Mouse (Mus musculus) right cerebral cortex, postnatal 10 days (tissue): ENCODE data around the gene Tmem9b.

ENCODE experiments used
- DNase-seq, 2 experiments: peaks; one replicate each; pipeline ENCODE4 v3.0.0; 2021; ENCODE audit warnings: low spot score in 2 of 2

Gene Tmem9b

GRCm38 (mm10) chr7:109739822-109740370, 12.8 kb downstream of the Tmem9b start:
- DNase-seq, result no peak

- no peak for DNase-seq
Observed at GRCm38 (mm10) chr7:109734806-109735205, 17.9 kb downstream of the Tmem9b start.

DNA sequence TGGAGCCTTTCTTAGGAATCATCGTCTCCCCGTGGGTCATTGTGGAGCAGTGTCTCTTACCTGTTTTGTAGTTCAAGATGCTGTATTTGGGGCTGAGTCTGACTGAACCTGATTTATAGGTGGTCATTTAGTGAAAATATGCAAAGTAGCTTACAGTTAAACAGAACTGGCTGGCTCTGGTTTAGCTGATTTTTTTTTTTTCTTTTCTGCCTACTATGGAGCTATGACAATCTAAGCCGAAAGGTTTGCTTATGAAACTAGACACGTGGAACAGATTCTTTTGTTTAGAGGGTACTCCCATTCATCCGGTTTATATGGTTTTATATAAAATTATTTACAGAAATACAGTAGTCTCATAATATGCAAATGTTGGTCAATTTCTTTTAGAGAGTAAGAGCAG, 21.0 kb downstream of the Tmem9b start, which contains the start of gene Ascl3:
Gene Ascl3 (minus strand): TSS at position 101 of the 400 bp plus-strand sequence.
- DNase-seq, result no peak

- DNase-seq, result no peak
Observed at GRCm38 (mm10) chr7:109723697-109724096, 29.0 kb downstream of the Tmem9b start, which contains the start of gene BC051019. Gene BC051019, minus strand, starts transcription at chr7:109723850.

GRCm38 (mm10) chr7:109723114-109723513, 29.6 kb downstream of the Tmem9b start:
- DNase-seq, result no peak

DNA sequence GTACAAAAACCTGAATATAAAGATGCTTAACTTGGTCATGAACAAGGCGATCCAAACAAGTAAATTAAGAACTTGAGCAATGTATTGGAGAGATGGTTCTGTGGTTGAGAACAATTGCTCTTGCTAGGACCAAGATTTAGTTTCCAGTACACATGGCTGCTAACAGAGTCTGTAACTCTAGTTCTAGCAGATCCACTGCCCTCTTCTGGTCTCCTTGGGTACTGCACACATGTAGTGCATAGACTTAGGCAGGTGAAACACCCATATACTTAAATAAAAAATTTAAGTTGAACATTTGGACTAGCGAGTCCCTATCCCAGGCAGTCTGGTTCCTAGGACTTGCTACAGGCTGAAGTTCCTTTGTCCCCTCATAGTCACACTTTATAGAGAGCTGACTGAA, 30.1 kb downstream of the Tmem9b start:
- DNase-seq, result no peak

GRCm38 (mm10) chr7:109719286-109719685, 33.4 kb downstream of the Tmem9b start:
- DNase-seq, result peak; percentile 61 to 68

GRCm38 (mm10) chr7:109713434-109713982, 39.2 kb downstream of the Tmem9b start:
- DNase-seq, result no peak

DNA sequence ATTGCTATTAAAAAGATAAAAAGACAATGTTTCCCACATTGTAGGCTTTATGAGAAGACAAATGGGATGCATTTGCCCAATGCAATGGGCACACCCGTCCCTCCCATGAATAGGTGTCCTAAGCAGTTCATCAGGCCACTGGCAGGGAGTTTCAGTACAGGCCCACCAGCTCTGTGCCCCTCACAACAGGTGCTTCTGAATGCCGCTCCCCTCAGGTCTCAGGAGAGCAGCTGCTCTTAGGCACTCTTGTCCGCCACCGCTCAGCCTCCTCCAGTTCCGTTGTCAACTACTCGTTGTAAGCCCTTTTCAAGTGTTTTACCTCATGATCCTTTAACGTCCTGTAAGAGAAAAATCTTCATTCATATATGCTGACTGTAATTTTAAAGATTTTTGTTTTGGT, 40.5 kb downstream of the Tmem9b start:
- no peak for DNase-seq

- DNase-seq, result no peak
Observed at GRCm38 (mm10) chr7:109710069-109710468, 42.6 kb downstream of the Tmem9b start.

DNA sequence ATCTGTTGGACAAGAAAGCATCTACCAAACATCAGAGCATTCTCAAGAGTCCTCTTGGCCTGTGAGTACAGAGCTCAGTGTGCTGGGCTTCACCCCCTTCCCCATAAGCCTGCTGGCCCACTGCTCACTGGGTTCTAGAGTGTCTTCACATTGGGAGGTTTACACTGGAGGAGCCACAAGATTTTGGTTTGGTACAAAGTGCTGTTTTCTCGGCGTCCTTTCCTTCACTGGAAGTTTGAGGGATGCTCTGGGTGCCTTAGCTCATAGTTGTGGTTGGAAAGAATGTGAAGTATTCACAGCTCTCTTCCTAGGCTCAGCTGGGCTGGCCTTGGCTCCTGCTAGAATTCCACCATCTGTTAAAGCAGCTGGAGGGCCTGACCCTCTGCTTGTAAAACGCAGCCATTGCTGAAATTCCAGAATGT, 43.7 kb downstream of the Tmem9b start:
- no peak for DNase-seq

DNA sequence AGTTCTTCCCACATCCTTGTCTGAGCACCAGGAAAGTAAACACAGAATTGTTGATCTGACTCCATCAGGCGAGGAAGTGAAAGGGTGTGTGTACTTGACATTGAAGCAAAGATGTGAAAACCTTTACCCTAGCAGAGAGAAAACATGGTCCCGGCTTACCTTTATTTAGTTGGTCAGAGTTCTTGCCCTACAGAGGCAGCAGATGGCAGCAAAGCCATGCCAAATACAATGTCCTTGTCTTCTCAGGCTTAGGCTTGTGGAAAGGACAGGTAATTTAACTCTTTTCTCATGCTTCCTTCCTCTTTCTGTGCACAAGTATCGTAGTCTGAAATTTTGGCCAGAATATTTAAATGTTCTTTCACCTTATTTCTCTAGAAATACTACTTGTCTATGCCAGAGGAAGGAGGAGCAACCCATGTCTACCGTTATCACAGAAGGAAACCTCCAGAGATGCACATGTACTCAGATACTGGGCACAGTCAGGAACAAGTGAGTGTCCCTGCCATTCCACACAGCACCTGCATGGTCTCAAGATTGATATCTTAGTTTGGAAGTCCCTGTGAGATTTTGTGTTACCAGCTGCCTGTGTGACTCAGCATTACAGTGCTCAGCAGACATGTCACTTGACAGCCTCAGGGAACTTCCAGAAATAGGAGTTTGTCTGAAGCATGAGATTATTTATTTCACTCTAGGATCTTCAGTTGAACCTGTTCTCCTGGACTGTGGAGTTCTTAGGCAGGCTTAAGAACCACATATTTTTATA, 45.5 kb downstream of the Tmem9b start:
- peak; percentile 51 to 59 for DNase-seq

DNA sequence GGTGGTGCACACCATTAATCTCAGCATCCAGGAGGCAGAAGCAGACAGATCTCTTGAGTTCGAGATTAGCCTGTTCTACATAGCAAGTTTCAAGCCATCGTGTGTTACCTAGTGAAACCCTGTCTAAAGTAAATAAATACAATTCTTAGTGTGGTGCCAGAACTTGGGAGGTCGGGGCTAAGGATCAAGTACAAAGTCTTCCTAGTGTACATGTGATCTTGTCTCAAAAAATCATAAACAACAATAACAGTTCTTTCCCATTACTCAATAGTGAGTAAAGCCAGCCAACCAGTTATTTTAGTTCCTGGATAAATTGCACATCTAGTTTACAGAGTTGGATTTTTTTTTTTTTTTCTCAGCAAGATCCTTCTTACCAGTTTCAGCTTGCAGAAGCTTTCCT, 48.2 kb downstream of the Tmem9b start:
- no peak for DNase-seq

GRCm38 (mm10) chr7:109704016-109704377, 48.7 kb downstream of the Tmem9b start:
- DNase-seq, result no peak

- peak; percentile 95 to 96 for DNase-seq
Observed at GRCm38 (mm10) chr7:109703190-109704015, 49.3 kb downstream of the Tmem9b start, which contains the start of the genes St5 and Akip1. Gene St5, minus strand, starts transcription at chr7:109703605. Gene Akip1, plus strand, starts transcription at chr7:109703690.

- DNase-seq, result no peak
Observed at GRCm38 (mm10) chr7:109702721-109703120, 50.0 kb downstream of the Tmem9b start.

DNA sequence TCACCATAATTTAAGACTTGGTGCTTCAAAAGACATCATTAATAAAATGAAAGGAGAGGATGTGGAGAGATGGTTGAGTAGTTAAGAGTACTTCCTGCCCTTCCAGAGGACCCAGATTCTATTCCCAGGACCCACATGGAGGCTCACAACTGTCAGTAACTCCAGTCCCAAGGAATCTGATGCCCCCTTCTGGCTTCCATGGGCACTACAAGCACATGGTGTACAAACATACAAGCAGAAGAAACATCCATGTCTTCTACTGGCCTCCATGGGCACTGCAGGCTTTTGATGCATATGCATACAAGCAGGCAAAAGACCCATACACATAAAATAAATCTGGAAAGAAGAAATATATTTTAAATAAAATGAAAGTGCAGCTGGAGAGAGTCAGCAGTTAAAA, 52.5 kb downstream of the Tmem9b start:
- no peak for DNase-seq

- no peak for DNase-seq
Observed at GRCm38 (mm10) chr7:109695339-109695726, 57.3 kb downstream of the Tmem9b start.

DNA sequence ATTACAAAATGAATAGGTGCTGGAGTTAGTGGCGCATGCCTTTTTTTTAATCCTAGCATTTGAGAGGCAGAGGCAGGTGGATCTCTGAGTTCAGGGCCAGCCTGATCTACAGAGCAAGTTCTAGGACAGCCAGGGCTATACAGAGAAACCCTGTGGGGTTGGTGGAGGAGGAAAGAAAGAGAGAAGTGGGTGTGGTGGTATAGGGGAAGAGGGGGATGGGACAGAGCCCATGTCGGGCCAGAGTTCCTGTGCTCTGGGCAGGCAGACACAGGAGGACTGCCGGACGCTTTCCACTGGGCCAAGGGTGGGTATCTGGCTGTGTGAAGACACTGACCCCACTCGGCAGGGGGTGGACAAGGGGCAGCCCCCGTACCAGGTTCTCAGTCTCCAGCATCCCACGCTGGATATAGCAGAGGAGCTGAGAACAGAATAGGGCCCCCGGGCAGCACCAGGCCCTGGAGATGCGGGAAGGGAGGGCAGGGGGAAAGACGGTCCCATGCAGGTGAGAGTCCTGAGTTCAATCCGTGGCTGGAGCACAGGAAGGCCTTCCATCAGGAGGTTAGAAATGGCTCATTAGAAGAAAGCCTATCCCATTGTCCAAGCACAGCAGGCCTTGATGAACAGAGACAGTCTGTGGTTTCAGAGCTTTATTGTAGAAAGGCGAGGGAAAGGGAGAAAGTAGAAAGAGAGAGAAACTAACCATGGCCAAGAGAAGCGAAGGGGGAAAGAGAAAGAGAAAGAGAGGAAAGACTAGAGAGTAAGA, 57.9 kb downstream of the Tmem9b start:
- no peak for DNase-seq

DNA sequence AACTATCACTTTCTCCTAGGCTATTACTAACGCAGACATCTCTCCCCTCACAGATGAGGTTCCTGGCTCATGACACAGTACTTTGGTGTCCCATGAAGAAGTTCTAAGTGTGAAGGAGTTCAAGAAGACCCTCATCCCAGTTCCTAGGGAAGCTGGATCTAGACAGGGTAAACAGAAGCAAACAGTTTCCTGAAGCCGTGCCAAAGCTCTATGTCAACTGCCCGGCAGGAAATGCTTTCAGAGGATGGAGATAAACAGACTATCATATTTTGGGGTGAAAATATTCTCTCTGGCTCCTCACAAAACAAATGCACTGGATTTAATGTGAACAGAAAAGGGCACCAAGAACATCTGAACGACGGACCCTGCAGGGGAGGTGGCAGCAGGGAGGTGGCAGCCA, 61.7 kb downstream of the Tmem9b start:
- no peak for DNase-seq

DNA sequence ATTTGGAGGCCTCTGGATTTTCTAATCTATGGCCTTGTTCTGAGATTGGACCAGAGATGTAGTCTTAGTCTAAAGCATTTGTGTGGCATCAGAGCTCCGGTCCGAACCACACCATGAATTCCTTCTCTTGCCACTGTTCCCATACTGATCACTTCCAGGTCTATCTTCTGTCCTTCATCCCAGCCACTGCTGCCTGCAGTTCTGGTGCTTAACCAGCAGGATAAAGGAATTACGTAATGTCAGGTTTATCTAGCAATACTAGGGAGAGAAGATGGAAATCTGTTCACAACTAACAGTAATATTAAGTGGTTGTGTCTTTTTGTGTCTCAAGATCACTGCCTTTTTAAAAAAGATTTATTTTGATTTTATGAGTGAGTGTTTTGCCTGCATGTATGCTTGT, 62.6 kb downstream of the Tmem9b start:
- DNase-seq, result no peak
